Mouse (Mus musculus): ENCODE measurements around the gene Ell.

The Ell gene

GRCm38 (mm10) chr8:70538633-70539076, 602 bp upstream of the Ell start:
- peak; percentile 100 for DNase-seq

- DNase-seq, result no peak
Observed at GRCm38 (mm10) chr8:70540013-70540506, 803 bp downstream of the Ell start.

DNA sequence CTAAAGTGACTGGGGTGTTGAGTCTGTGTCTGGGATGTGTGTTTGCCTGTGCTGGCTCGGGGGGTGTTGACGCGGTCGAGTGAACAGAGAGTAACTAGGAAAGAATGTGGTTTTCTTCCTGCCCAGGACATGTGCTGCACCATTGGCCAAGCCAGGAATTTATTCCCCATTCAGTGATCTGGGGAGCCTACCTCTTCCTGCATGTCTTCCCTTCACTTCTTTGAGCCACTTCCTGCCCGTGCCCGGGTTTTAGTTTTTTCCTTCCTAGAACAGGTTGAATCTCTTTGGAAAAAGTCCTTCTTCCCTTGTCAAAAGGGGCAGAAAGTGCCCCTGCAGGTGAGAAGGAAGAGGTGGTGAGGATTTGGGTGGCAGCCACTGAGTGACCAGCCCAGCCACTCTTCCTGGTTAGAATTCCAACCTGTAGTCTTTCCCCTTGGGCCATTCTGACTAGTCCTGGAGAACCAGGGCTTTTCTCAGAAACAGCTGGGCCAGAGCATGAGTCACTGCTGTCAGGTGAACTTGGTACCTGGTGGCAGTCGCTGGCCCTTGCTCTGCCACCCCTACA, 1.3 kb downstream of the Ell start:
- DNase-seq, result no peak

DNA sequence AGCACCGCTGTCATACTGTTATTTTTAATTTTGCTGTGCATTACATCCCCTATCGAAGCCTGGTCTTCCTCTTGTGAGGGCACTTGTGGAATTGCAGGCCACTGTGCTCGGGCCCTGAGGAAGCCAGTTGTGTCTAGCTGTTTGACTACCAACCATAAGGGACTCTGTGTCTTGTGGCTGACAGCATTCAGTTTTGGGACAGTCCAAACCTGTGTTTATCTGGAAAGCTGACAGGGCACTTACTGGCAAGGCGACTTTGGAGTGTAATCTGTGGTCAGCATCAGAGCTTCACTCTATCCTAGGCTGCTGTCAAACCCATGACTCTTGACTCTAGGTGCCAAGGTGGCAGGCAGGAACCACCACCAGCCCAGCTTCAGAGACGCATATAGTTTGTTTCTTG, 1.8 kb downstream of the Ell start:
- DNase-seq, result no peak

GRCm38 (mm10) chr8:70544200-70544687, 5.0 kb downstream of the Ell start:
- peak; percentile 56 for DNase-seq

DNA sequence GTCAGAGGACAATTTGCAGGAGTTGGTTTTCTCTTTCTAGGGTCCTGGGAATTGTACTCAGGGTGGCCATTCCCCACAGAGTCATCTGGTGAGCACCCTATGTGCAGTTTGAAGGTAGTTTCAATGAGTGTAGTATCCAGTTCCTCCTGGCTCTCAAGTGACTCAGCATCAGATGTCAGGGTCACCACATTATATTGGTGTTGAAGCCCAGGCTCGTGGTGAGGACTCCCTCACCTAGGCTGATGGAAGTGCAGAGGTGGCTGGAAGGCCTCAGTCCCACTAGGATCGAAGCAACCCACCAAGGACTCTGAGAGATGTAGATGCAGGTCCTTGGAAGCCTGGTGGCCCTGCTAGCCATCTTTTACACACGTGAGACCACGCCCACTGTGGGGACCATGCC, 7.2 kb downstream of the Ell start:
- no peak for DNase-seq

DNA sequence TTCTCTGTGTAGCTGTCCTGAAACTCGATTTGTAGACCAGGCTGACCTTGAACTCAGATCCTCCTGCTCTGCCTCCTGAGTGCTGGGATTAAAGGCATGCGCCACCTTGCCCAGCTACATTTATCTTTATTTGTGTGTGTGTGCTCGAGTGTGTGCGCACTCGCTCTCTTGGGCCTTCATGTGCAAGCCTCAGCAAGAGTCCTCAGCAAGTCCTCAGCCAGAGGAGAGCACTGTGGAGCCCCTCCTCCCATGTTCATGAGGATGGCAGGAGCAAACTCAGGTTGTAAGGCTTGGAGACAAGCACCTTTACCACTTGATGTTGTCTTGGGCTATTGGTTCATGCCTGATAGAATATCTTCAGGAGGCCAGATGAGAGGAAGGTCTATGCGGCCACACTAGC, 8.5 kb downstream of the Ell start:
- no peak for DNase-seq

GRCm38 (mm10) chr8:70549412-70550184, 10.3 kb downstream of the Ell start:
- no peak for DNase-seq

GRCm38 (mm10) chr8:70551558-70552161, 12.4 kb downstream of the Ell start:
- DNase-seq, result no peak

GRCm38 (mm10) chr8:70552836-70553235, 13.6 kb downstream of the Ell start:
- peak; percentile 40 for DNase-seq

DNA sequence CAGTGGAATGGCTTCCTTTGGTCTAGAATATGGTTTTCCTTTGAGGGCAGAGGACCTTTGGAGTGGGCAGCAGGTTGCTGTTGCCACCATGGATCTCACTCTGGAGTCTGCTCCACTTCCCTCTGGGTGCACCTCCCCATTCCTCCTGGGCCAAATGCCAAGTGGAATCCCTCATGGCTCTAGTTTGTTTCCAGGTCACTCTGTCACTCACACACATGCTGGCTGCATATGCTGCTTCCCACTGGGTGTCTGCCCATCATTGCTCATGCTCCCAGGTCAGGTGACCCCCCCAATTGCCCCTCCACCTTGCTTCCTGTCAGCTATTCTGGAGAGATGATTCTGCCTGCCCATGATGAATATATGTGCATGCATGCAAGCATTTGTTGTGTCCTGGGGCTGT, 14.5 kb downstream of the Ell start:
- DNase-seq, result peak; percentile 63

- DNase-seq, result no peak
Observed at GRCm38 (mm10) chr8:70555079-70555747, 16.0 kb downstream of the Ell start.

DNA sequence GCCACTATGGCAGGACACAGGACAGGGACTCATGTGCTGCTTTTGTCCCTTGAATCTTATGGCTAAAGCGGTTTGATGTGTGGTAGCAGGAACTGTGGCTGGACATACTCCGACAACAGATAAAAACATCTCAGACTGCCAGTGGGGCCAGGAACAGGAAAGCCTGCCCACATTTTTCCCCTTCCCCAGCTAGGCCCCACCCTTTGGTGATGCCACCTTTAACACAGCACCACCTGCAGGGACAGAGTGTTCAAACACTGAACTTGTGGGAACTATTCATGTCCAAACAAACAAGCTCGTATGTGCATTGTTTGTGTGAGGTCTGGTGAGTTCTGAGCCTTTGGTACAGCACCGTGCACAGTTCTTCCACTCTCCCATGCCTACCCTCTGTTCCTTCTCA, 19.1 kb downstream of the Ell start:
- no peak for DNase-seq

DNA sequence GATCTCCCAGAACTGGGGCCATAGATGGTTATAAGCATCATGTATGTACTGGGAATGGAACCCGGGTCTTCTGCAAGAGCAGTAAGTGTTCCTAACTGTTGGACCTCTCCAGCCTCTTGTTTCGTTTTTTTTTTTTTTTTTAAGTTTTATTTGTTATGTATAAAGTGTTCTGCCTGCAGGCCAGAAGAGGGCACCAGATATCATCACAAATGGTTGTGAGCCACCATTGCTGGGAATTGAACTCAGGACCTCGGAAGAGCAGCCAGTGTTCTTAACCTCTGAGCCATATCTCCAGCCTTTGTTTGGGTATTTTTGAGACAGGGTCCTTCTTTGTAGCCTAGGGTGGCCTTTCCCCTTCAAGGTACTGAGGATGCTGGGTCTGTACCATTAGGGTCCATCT, 19.7 kb downstream of the Ell start:
- DNase-seq, result no peak

DNA sequence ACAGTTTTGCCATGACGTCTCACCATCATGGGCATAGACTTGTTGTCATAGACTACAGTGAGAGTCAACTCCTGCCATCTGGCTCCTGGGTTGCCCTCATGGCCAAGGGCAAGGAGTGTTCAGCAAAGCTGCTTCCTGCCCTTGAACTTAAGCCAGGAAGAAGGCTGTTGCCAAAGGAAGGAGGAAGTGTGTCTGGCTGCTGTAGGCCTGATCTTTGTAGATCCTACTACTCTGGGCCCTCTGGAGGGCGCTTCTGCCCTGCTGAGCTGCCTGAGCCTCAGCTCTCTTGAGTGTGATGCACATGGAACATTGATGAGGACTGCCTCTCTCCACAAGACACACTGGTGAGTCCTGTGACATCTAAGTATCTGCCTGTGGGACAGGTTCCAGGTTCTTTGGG, 20.8 kb downstream of the Ell start:
- peak; percentile 73 for DNase-seq

- DNase-seq, result no peak
Observed at GRCm38 (mm10) chr8:70560564-70560963, 21.3 kb downstream of the Ell start.

DNA sequence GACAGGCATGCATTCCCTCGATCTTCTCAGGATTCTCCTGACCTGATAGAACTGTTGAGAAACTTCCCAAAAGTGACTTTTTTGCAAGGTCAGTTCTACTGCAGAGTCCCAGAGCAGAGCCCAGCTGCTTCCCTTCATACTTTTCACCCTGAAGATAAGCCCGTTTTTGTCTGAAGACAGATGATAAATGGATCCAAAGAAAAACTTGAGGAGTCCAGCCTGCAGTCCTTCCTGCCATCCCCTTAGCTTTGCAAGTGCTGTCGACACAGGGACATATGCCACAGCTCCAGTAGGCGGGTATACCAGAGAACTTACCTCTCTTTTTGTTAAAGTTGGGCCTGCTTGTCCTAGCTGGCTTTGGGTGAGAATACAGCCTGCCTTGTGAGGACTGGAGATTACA, 22.1 kb downstream of the Ell start:
- DNase-seq, result no peak

DNA sequence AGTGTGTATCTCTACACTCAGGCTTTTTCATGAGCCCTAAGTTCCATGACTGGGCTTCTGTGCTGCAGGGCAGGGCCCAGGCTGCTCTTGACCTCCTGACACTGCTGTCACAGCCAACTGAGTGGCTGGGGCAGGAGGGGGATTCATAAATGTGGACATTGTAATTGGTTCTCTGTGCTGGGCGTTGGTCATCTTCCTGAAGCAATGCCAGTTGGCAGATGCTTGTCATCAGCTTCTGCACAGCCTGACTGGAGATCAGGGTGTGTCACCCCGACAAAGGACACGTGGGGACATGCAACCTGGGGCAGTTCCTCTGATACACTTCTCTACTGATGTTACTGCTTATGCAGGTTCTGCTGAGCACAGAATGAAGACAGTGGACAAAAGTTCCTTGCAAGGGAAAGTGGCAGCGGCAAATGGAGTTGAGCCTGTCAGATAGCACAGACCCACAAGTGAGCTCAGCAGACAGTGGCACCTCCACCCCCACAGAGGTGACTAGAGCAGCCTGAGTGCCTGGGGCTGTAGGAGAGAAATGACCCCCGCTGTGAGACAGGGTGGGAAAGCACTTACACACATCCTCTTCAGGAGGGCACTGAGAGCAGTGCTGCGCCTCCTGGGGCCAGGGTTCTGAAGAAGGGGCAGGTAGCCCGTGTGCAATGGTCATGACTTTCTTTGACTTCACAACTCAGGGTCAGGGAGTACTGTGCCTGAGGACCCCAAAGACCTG, 22.7 kb downstream of the Ell start:
- peak; percentile 74 for DNase-seq

GRCm38 (mm10) chr8:70562802-70563201, 23.5 kb downstream of the Ell start:
- DNase-seq, result peak; percentile 62

DNA sequence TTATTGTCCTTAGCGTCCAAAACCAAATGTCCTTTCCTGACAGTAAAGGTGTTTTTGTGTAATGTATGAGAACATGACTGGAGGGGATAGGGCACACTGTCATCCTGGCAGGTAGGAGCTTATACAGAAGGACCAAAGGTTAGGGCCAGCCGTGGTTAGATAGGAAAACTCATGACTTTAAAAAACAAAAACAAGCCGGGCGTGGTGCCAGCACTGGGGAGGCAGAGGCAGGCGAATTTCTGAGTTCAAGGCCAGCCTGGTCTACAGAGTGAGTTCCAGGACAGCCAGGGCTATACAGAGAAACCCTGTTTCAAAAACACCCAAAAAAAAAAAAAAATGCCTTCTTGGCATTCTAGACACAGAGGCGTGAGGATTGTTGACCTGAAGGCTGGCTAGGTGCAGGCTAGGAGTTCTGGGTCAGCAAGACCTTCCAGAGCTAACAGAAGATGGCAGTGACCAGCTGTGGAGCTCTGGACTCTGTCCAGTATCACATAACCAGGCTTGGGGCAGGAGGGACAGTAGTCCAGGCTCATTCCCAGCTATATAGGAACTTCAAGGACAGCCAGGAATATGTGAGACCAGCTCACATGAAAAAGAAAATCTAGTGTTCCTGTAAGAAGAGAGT, 24.6 kb downstream of the Ell start:
- no peak for DNase-seq

DNA sequence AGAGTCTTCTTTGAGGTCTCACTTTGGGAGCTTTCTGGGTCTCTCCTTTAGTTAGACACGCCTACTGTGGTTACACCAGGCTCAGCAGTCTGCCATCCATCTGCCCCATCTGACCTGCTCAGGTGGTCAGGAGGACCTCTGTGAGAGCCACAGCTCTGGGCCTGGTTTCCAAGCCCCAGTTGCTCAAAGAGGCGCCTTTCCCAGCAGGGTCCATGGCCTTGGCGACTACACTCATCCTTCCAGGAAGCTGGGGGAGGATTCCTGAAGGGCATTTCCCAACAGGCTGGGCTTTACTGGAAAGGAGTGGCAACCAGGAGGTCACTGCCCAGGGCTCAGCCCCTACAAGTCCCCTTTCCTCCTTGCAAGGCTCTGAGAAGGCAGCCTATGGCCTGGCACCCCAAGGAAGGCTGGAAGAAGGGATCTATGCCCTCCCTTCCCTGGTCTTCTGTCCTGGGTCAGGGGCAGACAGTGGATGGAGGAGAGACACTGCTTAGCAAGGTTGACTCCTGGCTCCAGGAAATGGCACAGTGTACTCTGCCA, 25.5 kb downstream of the Ell start:
- DNase-seq, result no peak

- DNase-seq, result peak; percentile 45
Observed at GRCm38 (mm10) chr8:70565561-70565960, 26.3 kb downstream of the Ell start.
